Mouse (Mus musculus): ENCODE data around the gene Nrbp1.
A peak's percentile ranks its signal among the peaks of the same experiment; 100 is the strongest.

The Nrbp1 gene

DNA sequence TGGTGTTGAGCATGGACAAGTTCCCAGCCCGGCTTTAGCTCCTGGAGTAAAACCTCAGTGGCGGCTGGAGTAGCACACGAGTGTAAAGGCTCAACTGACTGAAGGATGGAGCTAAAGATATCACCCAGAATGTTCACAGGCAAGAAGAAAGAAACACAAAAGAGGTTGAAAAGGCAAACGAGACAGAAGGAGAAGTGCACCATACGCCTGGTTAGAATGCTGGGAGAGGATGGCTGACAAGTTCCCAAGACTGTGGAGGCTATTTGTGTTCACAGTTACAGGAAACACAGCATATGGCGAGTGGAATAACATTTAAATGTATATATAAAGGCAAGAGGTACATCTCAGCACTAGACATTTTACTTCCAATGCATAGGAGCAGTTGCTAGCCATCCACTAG is 32.4 kb downstream of the Nrbp1 start:
- no peak for DNase-seq

DNA sequence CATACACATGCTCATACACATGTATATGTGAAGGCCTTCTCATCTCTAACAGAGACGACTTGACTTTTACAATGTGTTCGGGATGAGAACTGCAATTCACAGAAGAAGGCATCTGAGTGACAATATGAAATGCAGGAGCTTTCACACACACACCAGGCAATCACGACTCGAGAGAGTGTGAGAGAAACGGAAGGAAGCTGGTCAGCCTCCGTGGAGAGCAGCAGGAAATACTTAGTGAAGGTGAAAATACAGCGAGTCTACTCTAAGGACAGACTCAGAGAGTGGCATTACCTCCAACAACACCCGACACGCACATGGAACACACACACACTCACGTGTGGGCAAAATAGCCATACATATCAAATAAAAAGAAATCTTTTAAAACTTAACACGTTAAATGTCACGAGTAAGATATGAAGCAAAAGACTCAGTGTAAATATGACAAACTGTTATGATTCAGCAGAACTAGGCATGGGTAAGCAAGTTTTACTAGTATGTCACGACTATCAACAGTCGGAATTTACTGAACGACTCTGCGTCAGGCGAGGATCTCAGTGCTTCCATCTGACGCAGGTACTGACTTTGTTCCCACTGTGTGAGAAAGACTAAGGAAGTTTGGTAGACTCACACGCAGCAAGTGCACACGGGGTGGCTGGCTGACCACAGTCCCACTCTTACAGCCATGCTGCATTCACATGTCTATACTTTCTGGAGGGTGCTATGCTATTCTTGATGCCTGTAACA is 38.8 kb downstream of the Nrbp1 start:
- no peak for DNase-seq

- DNase-seq: no peak
These were observed 47.6 kb downstream of the Nrbp1 start for GRCm38 (mm10) chr5:31288225-31288624.

DNA sequence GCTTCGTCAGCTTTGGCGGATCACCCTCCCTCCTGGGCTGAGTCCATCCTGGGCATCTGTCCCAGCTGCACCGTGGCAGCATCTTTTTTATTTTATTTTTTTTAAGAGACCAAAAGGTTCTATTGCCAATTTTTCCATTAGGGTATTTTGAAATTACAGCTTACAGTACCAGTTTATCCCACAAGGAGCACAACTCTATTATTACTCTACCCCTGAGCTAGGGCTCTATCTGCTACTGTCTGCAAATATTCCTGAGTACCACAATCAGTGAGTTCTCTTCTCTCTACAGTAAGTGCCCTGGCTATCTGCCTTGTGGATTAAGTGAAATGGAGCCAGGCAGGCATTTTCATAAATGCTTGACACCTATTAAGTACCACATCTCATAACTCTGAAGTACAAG is 48.0 kb downstream of the Nrbp1 start:
- no peak for DNase-seq

DNA sequence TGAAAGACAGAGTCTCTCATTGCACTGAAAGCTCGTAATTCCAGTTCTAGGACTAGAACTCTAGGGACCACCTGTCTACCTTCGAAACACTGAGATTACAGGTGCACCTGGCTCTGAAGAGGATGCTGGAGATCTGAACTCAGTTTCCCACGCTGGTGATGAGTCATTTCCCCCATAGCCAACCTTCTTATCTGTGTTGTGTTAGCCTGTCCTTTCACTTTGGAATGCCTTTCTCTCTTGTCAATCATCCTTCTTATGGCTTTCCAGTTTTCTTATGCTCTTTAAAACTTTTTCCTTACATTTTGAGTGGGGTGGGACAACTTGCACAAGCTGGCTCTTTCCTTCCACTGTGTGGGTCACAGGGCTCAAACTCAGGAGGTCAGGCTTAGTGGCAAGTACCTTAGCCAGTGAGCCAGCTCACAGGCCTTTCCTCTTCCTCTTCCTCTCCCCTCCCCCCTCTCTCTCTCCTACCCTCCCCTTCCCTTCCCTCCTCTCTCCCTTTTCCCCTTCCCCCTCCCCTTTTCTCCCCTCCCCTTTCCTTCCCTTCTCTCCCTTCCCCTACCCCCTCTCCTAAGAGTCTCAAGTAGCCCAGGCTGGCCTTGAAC is 49.1 kb downstream of the Nrbp1 start:
- no peak for DNase-seq

- peak; percentile 97 to 98 for DNase-seq
These were observed 50.1 kb downstream of the Nrbp1 start, which contains the start of gene Ift172 for GRCm38 (mm10) chr5:31290521-31291360. Gene Ift172 (minus strand): TSS chr5:31291116.

GRCm38 (mm10) chr5:31291361-31291688 is 50.7 kb downstream of the Nrbp1 start:
- no peak for DNase-seq

DNA sequence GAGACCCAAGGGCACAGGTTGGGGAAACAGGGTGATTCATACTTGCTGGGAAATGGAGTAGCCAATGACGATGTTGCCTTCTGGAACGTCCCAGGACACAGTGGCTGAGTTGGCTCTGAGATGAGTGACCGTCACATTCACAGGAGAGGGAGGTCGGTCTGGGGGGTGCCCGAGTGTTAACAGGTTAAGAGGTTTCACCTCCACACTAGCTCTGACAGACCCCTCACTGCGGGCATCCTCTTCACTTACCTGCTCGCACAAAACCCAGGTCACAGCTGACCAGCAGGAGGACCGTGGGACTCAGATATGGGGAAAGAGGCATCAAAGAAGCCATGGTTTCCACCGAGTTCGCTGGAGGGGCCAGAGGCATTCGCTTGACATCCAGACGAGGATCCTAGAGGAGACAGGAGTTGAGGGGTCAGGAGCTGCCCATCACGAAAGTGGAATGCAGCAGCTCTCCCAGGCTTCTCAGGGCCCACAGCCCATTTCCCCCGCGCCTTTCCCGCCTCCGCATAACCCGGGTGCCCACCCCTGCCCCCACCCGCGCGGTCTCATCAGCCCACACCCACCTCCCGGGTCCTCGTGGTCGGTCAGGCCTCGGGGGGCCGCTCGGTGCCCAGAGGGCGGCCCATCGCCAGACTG is 54.4 kb downstream of the Nrbp1 start:
- no peak for DNase-seq

- DNase-seq: peak; percentile 38 to 54
These were observed 55.0 kb downstream of the Nrbp1 start, which contains the start of gene Fndc4 for GRCm38 (mm10) chr5:31295606-31296141. Gene Fndc4 (minus strand): TSS chr5:31296080.

GRCm38 (mm10) chr5:31297047-31297757 is 56.5 kb downstream of the Nrbp1 start, which contains the start of gene Gckr:
Gene Gckr (plus strand): TSS chr5:31297443.
- DNase-seq: no peak

- no peak for DNase-seq
These were observed 57.3 kb downstream of the Nrbp1 start for GRCm38 (mm10) chr5:31297981-31298380.

DNA sequence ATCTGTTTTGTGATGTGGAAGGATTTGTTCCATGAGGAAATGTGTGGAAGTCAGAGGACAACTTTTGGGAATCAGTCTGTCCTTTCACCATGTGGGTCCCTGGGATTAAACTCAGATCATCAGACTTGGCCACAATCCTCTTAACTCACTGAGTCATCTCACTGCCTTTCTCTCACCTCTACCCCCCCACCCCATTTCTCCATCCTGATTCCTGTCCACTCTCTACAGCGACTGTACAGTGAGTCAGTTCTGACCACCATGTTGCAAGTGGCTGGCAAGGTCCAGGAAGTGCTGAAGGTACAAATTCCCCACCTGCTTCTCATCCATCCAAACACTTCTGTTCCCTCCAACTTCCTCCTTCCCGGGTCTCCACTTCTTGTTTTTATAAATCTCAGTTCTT is 57.8 kb downstream of the Nrbp1 start:
- no peak for DNase-seq
